Comparison of ENCODE assay signal across 9 mouse cellular contexts in genomic region chr7:134671003-134671461, GRCm38 (mm10). TPM values are rescaled to one million over a fixed set of nuclear protein-coding genes. Genes with fewer than 3 reads are reported as not detected.
DNase-seq lines count a peak whose midpoint lies in the region; ATAC-seq lines count a peak whose summit lies in the region.
"Had no signal": no experiment of that assay in that cellular context is flagged by ENCODE, and none has a peak within 500 bp of the region (broad histone marks: within the 10 kb centered on the region; RNA-seq: fewer than 3 reads in every experiment).

No protein-coding gene starts in this region.

- peak overlapping the region; percentile 66 for H3K4me3 ChIP-seq in kidney, embryonic 15.5 days (replicated peaks)
- H3K4me3 ChIP-seq in stomach, embryonic 16.5 days (replicated peaks; ENCODE audit: low read length) = peak overlapping the region; percentile 91

- 0 out of 2 replicates have a peak, but pooled peaks cover 4% of the 10 kb centered on the region for H3K27me3 ChIP-seq in kidney, embryonic 15.5 days
- H3K27me3 ChIP-seq in stomach, embryonic 16.5 days (ENCODE audit: control insufficient read depth, insufficient read depth, low read length) = no peaks in the 10 kb centered on the region
- H3K27me3 ChIP-seq: CH12.LX had no signal

- peak; percentile 27 for DNase-seq in gastrocnemius, adult 18-20 months (ENCODE audit: low spot score)
- DNase-seq in gastrocnemius, adult 8-10 months (ENCODE audit: low spot score in 2 of 2) = no peak
- DNase-seq in embryo, embryonic 10 days (ENCODE audit: low spot score) = peak; percentile 50
- peak; percentile 40 for DNase-seq in heart, adult 8-10 months (ENCODE audit: low spot score)
- peak; percentile 54 for DNase-seq in lung, postnatal 14 days
- DNase-seq in thymus, postnatal 25 days = no peak

- H3K27ac ChIP-seq in kidney, embryonic 15.5 days = peak overlapping the region; percentile 97
- peak overlapping the region; percentile 93 for H3K27ac ChIP-seq in stomach, embryonic 16.5 days (ENCODE audit: low read length)

- H3K9ac ChIP-seq in kidney, embryonic 15.5 days = peak overlapping the region; percentile 80
- H3K9ac ChIP-seq in stomach, embryonic 16.5 days (ENCODE audit: low read length) = peak overlapping the region; percentile 97

- peaks cover 58% of the 10 kb centered on the region for H3K4me1 ChIP-seq in kidney, embryonic 15.5 days
- H3K4me1 ChIP-seq in stomach, embryonic 16.5 days (ENCODE audit: control insufficient read depth, insufficient read depth, low read length) = peaks cover 33% of the 10 kb centered on the region

- peak overlapping the region; percentile 68 for H3K4me2 ChIP-seq in kidney, embryonic 15.5 days
- peak overlapping the region; percentile 83 for H3K4me2 ChIP-seq in stomach, embryonic 16.5 days (ENCODE audit: low read depth, low read length)

- H3K9me3 ChIP-seq in kidney, embryonic 15.5 days (replicated peaks) = no peaks in the 10 kb centered on the region
- H3K9me3 ChIP-seq in stomach, embryonic 16.5 days (replicated peaks; ENCODE audit: control insufficient read depth, low read length) = no peaks in the 10 kb centered on the region

- peak; percentile 27 for ATAC-seq in kidney, embryonic 15.5 days (replicated peaks; ENCODE audit: low FRiP score)
- ATAC-seq in stomach, embryonic 16.5 days (ENCODE audit: insufficient read depth, low FRiP score) = peak; percentile 16; the same call in 1 of the 2 replicates

- WGBS in kidney, embryonic 15.5 days = 1% methylated on average over 28 of the region's 28 CpGs
- 1% methylated on average over 28 of the region's 28 CpGs for WGBS in stomach, embryonic 16.5 days

- no peaks in the 10 kb centered on the region for H3K36me3 ChIP-seq in kidney, embryonic 15.5 days
- no peaks in the 10 kb centered on the region for H3K36me3 ChIP-seq in stomach, embryonic 16.5 days (ENCODE audit: control insufficient read depth, insufficient read depth, low read length)

RNA-seq across cellular contexts. Expression of gene Dock1, which starts 0.6 kb away (rescaled TPM):
- total RNA-seq in gastrocnemius, adult 18-20 months (2021) = 1 to 10 TPM; 5.6 to 6.0 TPM
- 1 to 10 TPM; 4.6 to 5.8 (median 5.1) TPM for total RNA-seq in gastrocnemius, adult 8-10 months (2022)
- total RNA-seq in heart, adult 8-10 months (2022) = 10 to 100 TPM; 26.9 to 29.2 (median 27.7) TPM
- 46.8 and 47.7 TPM in 2 replicates for polyA plus RNA-seq in kidney, embryonic 15.5 days (2015; fragmentation: Nextera tagmentation; extraction: Ambion mirVana)
- polyA plus RNA-seq in stomach, embryonic 16.5 days (2015; fragmentation: Nextera tagmentation; extraction: Ambion mirVana) = 31.3 and 32.2 TPM in 2 replicates
- total RNA-seq: CH12.LX had no signal

Comparison
In these comparisons a context has a peak if more than half of its experiments do, and no peak if none do; other contexts are left out.
1. DNase-seq: peak in gastrocnemius, adult 18-20 months (single experiment), embryo, embryonic 10 days (single experiment), heart, adult 8-10 months (single experiment) and lung, postnatal 14 days (single experiment); none in gastrocnemius, adult 8-10 months (0 of 2) and thymus, postnatal 25 days (single experiment).